In genomic region chr11:18996289-18996688, GRCm38 (mm10) we compare ENCODE assay signal across 13 mouse cellular contexts. TPM values are rescaled to one million over a fixed set of nuclear protein-coding genes. Genes with fewer than 3 reads are reported as not detected.
DNase-seq lines count a peak whose midpoint lies in the region; ATAC-seq and TF ChIP-seq lines count a peak whose summit lies in the region.
"Had no signal": no experiment of that assay in that cellular context is flagged by ENCODE, and none has a peak within 500 bp of the region (broad histone marks: within the 10 kb centered on the region; RNA-seq: fewer than 3 reads in every experiment).

No protein-coding gene starts in this region.

- H3K4me3 ChIP-seq in kidney, postnatal 0 days (replicated peaks; ENCODE audit: low read depth, low read length) = no peak overlapping the region
- H3K4me3 ChIP-seq in kidney, embryonic 14.5 days (ENCODE audit: low read length) = no peak overlapping the region
- H3K4me3 ChIP-seq: embryonic facial prominence, embryonic 12.5 days; forebrain, embryonic 10.5 days; heart, embryonic 13.5 days; megakaryocyte, embryonic 14.5 days had no signal

- H3K9me3 ChIP-seq in kidney, postnatal 0 days (replicated peaks; ENCODE audit: low read length) = no peaks in the 10 kb centered on the region
- no peaks in the 10 kb centered on the region for H3K9me3 ChIP-seq in kidney, embryonic 14.5 days (ENCODE audit: control insufficient read depth, low read length)
- H3K9me3 ChIP-seq: embryonic facial prominence, embryonic 12.5 days; forebrain, embryonic 10.5 days; megakaryocyte, embryonic 14.5 days had no signal

- no peak overlapping the region for H3K4me2 ChIP-seq in kidney, postnatal 0 days (ENCODE audit: low read length)
- no peak overlapping the region for H3K4me2 ChIP-seq in kidney, embryonic 14.5 days (replicated peaks; ENCODE audit: low read depth, low read length)
- H3K4me2 ChIP-seq: embryonic facial prominence, embryonic 12.5 days; heart, embryonic 13.5 days had no signal

- 0 out of 2 replicates have a peak, but pooled peaks cover 13% of the 10 kb centered on the region for H3K36me3 ChIP-seq in kidney, postnatal 0 days (ENCODE audit: insufficient read depth, low read length)
- peaks cover 58% of the 10 kb centered on the region for H3K36me3 ChIP-seq in kidney, embryonic 14.5 days (ENCODE audit: control insufficient read depth, insufficient read depth, low read length)

- no peak overlapping the region for H3K9ac ChIP-seq in kidney, postnatal 0 days (ENCODE audit: low read depth, low read length)
- H3K9ac ChIP-seq in kidney, embryonic 14.5 days (ENCODE audit: low read depth, low read length) = no peak overlapping the region
- H3K9ac ChIP-seq: embryonic facial prominence, embryonic 12.5 days; heart, embryonic 13.5 days had no signal

- no peaks in the 10 kb centered on the region for H3K4me1 ChIP-seq in kidney, postnatal 0 days (replicated peaks; ENCODE audit: insufficient read depth, low read length)
- H3K4me1 ChIP-seq in kidney, embryonic 14.5 days (ENCODE audit: control insufficient read depth, insufficient read depth, low read length) = 0 out of 2 replicates have a peak, but pooled peaks cover 6% of the 10 kb centered on the region

- H3K27ac ChIP-seq in kidney, postnatal 0 days = no peak overlapping the region
- no peak overlapping the region for H3K27ac ChIP-seq in kidney, embryonic 14.5 days (ENCODE audit: low read depth, low read length)
- H3K27ac ChIP-seq: embryonic facial prominence, embryonic 12.5 days; forebrain, embryonic 10.5 days; heart, embryonic 13.5 days had no signal

- ATAC-seq in kidney, postnatal 0 days (replicated peaks; ENCODE audit: low FRiP score, low read depth) = no peak
- ATAC-seq in kidney, embryonic 14.5 days (ENCODE audit: low FRiP score, low TSS enrichment) = no peak
- peak; percentile 36; the same call in 1 of the 2 replicates for ATAC-seq in common myeloid progenitor, adult 5-6 weeks (replicated peaks; ENCODE audit: low read depth, poor library complexity, severe bottlenecking)

- DNase-seq in adrenal gland, adult 2 months = peak; percentile 28
- DNase-seq in adrenal gland, adult 8-10 months = no peak
- no peak for DNase-seq in kidney, postnatal 0 days (ENCODE audit: low spot score)
- DNase-seq in 3134 (ENCODE audit: extremely low read depth, insufficient read length, low spot score) = peak; percentile 16
- no peak for DNase-seq in Muller cell, postnatal 12 days (ENCODE audit: inconsistent ontology term)
- DNase-seq in heart, adult 18-20 months = no peak
- DNase-seq: kidney, postnatal 14 days had no signal

- no peaks in the 10 kb centered on the region for H3K27me3 ChIP-seq in kidney, postnatal 0 days (ENCODE audit: insufficient read depth, low read length)
- no peaks in the 10 kb centered on the region for H3K27me3 ChIP-seq in kidney, embryonic 14.5 days (ENCODE audit: control insufficient read depth, insufficient read depth, low read length)
- H3K27me3 ChIP-seq: embryonic facial prominence, embryonic 12.5 days; heart, embryonic 13.5 days; megakaryocyte, embryonic 14.5 days had no signal

- 0 out of 2 replicates have a peak, but pooled peaks have one; percentile 24 for TF ChIP-seq CTCF in kidney, postnatal 0 days (IDR thresholded peaks at IDR 0.05; ENCODE audit: low read depth)

- WGBS in kidney, postnatal 0 days = 89% methylated on average over 2 of the region's 2 CpGs
- WGBS in kidney, embryonic 14.5 days = 93% methylated on average over 2 of the region's 2 CpGs

RNA-seq across cellular contexts. Expression of gene Meis1, which starts 22.5 kb away (rescaled TPM):
- 10 to 100 TPM; 45.9 to 50.7 TPM for total RNA-seq in adrenal gland, adult 2 months (2021)
- 22.6 and 27.5 TPM in 2 replicates for polyA plus RNA-seq in adrenal gland, adult 2 months (2012; rRNA removed)
- 10 to 100 TPM; 47.3 to 67.8 (median 55.1) TPM for total RNA-seq in adrenal gland, adult 8-10 months (2022)
- polyA plus RNA-seq in kidney, postnatal 0 days (2015; fragmentation: Nextera tagmentation; extraction: Ambion mirVana) = 59.0 and 66.7 TPM in 2 replicates
- polyA plus RNA-seq in kidney, embryonic 14.5 days (2014; fragmentation: Nextera tagmentation; extraction: Ambion mirVana) = 54.6 and 109 TPM in 2 replicates
- 95.6 and 102 TPM in 2 replicates for total RNA-seq in common myeloid progenitor, adult 5-6 weeks (2017)
- 10 to 100 TPM; 25.0 to 25.2 TPM for total RNA-seq in heart, adult 18-20 months (2021)

Comparison
In these comparisons a context has a peak if more than half of its experiments do, and no peak if none do; other contexts are left out.
1. DNase-seq: peak in adrenal gland, adult 2 months (single experiment) and 3134 (single experiment); none in adrenal gland, adult 8-10 months (single experiment), kidney, postnatal 0 days (single experiment), Muller cell, postnatal 12 days (single experiment) and heart, adult 18-20 months (0 of 2).